Mouse (Mus musculus) ES-E14 (cell line): Measurements from ENCODE around the gene Rbfox1.

Experiments used
- CHD2 ChIP-seq: IDR thresholded peaks from 2 replicates; pipeline ENCODE4 v1.6.1; 2014; ENCODE audit warnings: mild to moderate bottlenecking, low read depth, low read length, inconsistent platforms
- HCFC1 ChIP-seq: IDR thresholded peaks from 2 replicates; pipeline ENCODE4 v1.6.1; 2012; ENCODE audit warnings: low read length, inconsistent platforms, borderline replicate concordance; ENCODE audit not compliant: insufficient read depth
- MAFK ChIP-seq: IDR thresholded peaks from 2 replicates; pipeline ENCODE4 v1.6.1; 2014; ENCODE audit warnings: mild to moderate bottlenecking, low read depth, low read length, inconsistent platforms; ENCODE audit not compliant: insufficient read depth
- ZC3H11A ChIP-seq: IDR thresholded peaks from 2 replicates; pipeline ENCODE4 v1.6.1; 2012; ENCODE audit warnings: low read depth, mild to moderate bottlenecking, inconsistent platforms, low read length, borderline replicate concordance
- ZNF384 ChIP-seq: IDR thresholded peaks from 2 replicates; pipeline ENCODE4 v1.6.1; 2012; ENCODE audit warnings: low read depth, low read length, inconsistent platforms

DNA sequence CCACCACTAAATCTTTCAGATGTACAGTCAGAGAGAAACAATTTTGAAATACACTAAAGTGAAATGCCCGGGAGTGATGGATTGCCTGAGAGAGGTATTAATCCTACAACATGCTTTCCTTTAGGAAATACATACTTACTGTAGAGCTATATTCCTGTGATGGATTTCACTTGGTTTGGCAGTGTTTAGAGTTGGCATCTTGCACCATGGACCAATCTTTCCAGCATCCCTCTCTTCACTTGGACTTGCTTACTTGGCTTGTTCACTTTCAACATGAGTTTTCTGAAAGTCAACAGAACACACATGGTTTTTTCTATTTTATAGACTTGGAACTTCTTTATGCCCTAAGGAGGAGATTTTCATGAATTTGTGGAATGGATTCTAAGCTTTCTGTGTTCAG is 163.4 kb downstream of the Rbfox1 start:
- TF ChIP-seq MAFK (no peak), ZC3H11A (no peak), CHD2 (no peak), ZNF384 (no peak), HCFC1 (no peak)
